Mouse (Mus musculus): ENCODE measurements around the gene Dab1. TPM values are rescaled to one million over a fixed set of nuclear protein-coding genes. Genes with fewer than 3 reads are reported as not detected.

Gene Dab1
- total RNA-seq, 2 experiments from 2014 or later = not detected

GRCm38 (mm10) chr4:104326221-104326620 lies 707.1 kb downstream of the Dab1 start:
- no peak for ATAC-seq (replicated peaks; ENCODE audit: low FRiP score, poor library complexity, severe bottlenecking)

DNA sequence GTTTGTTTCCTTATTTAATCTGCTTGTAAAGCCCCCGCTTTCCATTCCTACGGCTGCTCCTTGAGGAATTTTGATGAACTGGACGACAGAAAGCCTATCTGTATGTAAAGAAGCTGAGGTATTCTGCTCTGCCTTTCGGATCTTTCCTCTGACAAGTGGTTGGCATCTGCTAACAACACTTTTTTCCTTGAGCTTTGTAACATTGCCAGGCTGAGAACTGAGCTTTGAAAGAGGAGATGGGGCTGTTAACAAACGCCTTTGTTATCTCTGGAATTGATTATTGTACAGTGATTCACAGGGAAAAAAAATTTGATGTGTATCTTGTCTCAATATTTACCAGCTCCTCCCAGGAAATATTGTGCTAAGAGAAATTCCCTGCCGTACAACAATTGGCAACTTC lies 712.7 kb downstream of the Dab1 start:
- no peak for ATAC-seq (replicated peaks; ENCODE audit: low FRiP score, poor library complexity, severe bottlenecking)

DNA sequence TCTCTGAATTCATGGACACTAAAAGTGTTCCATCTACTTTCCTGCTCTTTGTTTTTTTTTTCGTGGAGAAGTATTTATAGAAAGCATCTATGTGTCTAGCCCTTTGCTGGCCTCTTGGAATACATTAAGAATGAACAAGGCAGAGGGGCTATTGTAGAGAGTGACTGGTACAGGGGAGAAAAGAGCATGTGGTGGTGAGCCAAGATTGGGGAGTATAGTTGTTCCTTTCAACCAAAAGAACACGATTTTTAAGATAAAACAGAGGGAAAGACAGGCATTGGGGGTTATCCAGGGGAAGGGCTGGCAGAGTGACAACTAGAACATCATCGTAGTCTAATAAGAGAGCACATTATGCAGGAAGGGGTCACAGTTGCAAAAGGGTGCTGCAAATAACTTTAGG lies 713.2 kb downstream of the Dab1 start:
- no peak for ATAC-seq (replicated peaks; ENCODE audit: low FRiP score, poor library complexity, severe bottlenecking)

GRCm38 (mm10) chr4:104337279-104337678 lies 718.1 kb downstream of the Dab1 start:
- no peak for ATAC-seq (replicated peaks; ENCODE audit: low FRiP score, poor library complexity, severe bottlenecking)

DNA sequence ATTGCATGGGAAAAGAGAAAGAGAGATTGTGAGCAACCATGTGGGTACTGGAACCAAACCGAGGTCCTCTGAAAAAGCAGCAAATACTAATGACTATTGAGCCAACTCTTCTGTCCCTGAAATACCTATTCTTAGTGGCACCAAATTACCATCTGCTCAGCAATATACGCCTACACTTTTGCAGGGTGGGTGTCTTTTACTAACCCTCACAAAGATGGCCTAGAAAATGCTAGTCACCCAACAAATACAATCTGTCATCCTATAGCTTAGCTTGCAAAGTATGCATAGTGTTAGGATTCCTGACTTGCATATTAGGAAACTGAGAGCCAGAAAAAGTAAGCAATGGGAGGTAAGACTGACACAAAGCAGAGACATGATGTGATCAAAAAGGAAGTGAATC lies 719.2 kb downstream of the Dab1 start:
- no peak for ATAC-seq (replicated peaks; ENCODE audit: low FRiP score, poor library complexity, severe bottlenecking)

GRCm38 (mm10) chr4:104361345-104361744 lies 742.2 kb downstream of the Dab1 start:
- ATAC-seq (replicated peaks; ENCODE audit: low FRiP score, poor library complexity, severe bottlenecking) = no peak

- no peak for ATAC-seq (replicated peaks; ENCODE audit: low FRiP score, poor library complexity, severe bottlenecking)
Observed at GRCm38 (mm10) chr4:104366491-104366890, 747.3 kb downstream of the Dab1 start.

DNA sequence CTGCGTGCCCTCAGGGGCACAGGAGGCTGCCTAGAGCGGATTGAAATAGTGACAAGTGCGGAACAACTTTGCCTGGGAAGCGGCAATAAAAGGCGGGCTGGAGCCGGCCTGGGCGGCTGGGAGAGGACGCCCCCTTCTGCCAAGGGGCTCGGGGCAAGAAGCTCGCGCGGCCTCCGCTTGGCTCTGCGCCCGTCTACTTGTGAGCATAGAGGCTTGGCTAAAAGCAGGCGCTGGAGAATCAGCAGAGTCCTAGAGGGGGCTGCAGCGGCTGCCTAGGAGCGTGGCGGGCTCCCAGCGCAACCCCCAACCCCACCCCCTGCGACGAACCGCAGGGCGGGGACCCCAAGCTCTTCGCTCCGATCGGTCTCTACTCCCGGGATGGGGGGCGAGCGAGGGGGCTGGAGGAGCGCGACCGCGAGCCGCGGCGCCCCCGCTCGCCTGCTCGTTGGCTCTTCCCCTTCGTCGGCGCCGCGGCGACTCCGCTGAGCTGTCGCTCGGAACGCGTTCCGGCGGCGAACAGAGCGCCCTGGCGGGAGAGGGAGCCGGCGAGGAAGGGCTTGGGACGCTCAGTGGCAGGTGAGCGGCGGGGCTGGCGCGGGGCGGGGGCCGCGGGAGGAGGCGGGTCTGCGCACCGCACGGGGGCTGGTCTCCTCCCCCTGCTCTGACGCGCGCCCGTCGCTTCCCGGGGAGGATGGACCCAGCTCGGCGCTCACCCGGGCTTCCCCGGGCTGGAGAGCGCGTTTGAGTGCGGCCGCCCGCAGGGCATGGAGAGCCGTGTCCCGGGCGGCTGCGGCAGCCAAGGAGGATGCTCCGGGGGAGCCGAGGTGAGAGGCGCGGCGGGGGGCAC lies 748.0 kb downstream of the Dab1 start:
- no peak for ATAC-seq (replicated peaks; ENCODE audit: low FRiP score, poor library complexity, severe bottlenecking)

DNA sequence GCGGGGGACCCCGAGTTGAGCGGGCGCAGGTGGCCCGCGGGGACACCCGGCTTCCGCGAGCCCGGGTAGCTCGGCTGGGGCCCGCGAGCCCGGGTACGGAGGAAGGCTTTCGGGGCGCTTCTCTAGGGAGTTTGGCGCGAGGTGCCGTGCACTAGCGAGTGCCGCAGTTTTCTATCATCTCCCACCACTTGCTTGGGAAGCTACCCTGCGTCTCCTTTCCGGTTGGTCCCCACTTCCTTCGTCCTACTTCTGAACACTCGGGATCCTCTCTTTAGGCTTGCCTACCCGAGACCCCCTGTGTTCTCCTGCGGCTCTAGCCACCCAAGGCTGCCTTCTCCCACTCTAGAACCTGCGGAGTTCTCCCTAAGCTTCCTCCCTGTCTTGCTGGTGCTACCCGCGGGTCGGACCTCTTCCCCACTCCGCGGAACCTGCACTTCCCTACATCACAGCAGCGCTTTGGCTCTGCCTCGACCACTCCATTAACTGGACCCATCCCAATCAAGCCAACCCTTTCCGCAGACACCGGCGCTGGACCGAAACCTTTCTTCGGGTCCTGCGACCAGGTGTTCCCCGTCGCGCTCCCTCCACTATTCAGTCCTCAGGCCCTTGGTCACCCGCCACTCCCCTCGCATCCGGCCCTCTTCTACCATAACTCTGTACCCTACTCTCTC lies 748.7 kb downstream of the Dab1 start:
- ATAC-seq (replicated peaks; ENCODE audit: low FRiP score, poor library complexity, severe bottlenecking) = no peak

DNA sequence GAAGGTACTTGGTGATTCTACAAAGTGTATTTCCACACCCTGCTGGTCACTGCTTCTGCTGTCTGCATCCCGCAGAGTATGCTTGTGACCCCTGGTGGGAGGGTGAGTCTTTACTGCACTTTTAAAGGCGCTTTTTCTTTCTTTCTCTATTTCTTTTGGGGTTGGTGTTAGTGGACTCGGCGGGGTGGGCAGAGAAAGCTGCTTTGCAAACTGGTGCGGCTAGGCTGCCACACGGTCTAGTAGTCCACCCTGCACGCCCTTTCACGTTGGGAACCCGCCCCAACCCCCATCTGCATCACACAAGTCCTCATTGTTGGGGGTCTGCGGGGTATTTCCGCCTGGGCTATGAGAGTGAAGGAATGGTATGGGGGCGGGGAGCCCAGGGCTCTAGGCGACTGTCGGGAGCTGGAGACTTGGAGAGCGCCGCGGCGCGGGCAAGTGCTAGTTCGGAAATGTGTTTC lies 749.4 kb downstream of the Dab1 start:
- no peak for ATAC-seq (replicated peaks; ENCODE audit: low FRiP score, poor library complexity, severe bottlenecking)

DNA sequence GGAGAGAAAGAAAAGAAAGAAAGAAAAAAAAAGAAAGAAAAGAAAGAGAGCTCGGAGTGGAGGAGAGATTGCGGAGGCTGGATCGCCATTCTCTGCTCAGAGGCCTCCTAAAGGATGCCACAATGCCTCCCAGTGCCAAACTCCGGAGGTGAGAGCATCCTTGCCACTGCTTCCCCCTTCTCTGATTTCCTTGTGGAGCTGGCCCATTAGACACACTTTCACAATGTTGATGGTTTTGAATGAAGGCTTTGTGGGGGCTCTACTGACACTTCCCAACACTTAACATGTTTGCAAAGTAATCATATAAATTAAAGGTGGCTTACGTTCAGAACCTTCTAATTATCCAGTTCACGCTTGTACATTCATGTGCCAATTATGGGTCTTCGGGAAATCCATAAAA lies 749.9 kb downstream of the Dab1 start:
- no peak for ATAC-seq (replicated peaks; ENCODE audit: low FRiP score, poor library complexity, severe bottlenecking)

DNA sequence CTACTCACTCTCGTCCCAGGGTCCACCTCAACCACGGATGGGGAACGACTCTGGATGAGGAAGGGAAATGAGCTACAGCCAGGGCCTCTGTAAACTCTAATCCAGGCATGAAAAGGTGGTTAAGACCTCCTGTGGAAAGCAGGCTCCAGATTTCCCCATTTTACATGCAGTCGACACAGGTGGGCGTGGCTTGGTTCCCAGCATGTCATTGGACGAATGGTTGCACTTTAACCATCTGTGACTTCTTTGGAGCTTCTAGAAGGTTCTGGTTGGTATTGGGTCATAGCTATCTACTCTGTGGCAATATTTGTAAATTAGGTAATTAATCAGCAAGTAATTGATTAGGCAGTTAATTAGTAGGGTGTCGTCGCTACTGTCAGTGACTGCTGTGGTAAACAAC lies 752.0 kb downstream of the Dab1 start:
- no peak for ATAC-seq (replicated peaks; ENCODE audit: low FRiP score, poor library complexity, severe bottlenecking)

- no peak for ATAC-seq (replicated peaks; ENCODE audit: low FRiP score, poor library complexity, severe bottlenecking)
Observed at GRCm38 (mm10) chr4:104374191-104374590, 755.0 kb downstream of the Dab1 start.

- ATAC-seq (replicated peaks; ENCODE audit: low FRiP score, poor library complexity, severe bottlenecking) = no peak
Observed at GRCm38 (mm10) chr4:104384704-104385103, 765.5 kb downstream of the Dab1 start.

- no peak for ATAC-seq (replicated peaks; ENCODE audit: low FRiP score, poor library complexity, severe bottlenecking)
Observed at GRCm38 (mm10) chr4:104385272-104385671, 766.1 kb downstream of the Dab1 start.

GRCm38 (mm10) chr4:104395515-104395914 lies 776.4 kb downstream of the Dab1 start:
- ATAC-seq (replicated peaks; ENCODE audit: low FRiP score, poor library complexity, severe bottlenecking) = no peak

- no peak for ATAC-seq (replicated peaks; ENCODE audit: low FRiP score, poor library complexity, severe bottlenecking)
Observed at GRCm38 (mm10) chr4:104396095-104396494, 776.9 kb downstream of the Dab1 start.

- ATAC-seq (replicated peaks; ENCODE audit: low FRiP score, poor library complexity, severe bottlenecking) = no peak
Observed at GRCm38 (mm10) chr4:104399106-104399730, 780.1 kb downstream of the Dab1 start.

GRCm38 (mm10) chr4:104404099-104404498 lies 784.9 kb downstream of the Dab1 start:
- no peak for ATAC-seq (replicated peaks; ENCODE audit: low FRiP score, poor library complexity, severe bottlenecking)

DNA sequence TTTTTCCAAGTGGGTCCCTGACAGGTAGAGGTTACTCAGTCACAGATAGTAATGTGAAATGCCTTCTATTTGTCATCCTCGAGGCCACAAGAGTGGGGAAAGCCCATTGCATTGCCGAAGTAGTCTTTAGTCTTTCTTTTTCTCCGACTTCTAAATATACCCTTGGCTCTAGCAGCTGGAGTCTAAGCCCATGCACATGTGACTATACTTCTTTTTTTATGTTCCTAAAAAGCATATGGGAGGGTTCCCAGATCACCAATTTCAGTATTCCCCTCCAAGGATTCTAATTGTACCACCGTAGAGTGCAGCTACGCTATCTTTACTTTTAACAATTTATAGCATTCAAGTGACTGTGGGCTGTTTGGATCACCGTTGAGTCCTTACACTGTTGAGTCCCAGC lies 791.8 kb downstream of the Dab1 start:
- ATAC-seq (replicated peaks; ENCODE audit: low FRiP score, poor library complexity, severe bottlenecking) = no peak

DNA sequence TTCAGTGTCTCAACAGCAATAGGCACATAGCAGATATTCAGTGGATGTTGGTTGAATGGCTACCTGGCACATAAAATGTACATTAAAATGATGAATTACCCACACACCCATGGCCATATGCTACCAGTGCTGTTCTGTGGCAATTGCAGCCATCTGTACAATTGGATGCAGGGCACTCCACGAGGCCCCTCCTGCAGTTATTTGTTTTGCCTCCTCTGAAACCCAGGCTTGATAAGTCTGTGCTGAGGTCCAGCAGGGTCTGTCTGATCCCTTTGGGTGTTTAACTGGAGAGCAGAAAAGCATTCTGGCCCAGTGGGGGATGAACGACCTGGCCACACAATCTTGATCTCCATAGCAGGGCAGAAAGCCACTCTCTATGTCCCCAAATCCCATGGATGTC lies 796.3 kb downstream of the Dab1 start:
- no peak for ATAC-seq (replicated peaks; ENCODE audit: low FRiP score, poor library complexity, severe bottlenecking)

Measured in erythroid progenitor cell, adult 5-6 weeks (primary cell).